Mouse (Mus musculus) liver, embryonic 14.5 days (tissue): Measurements from ENCODE around the gene Gm26938.

Source experiments
- CTCF ChIP-seq: IDR thresholded peaks from 2 replicates; pipeline ENCODE4 v1.5.1; 2016; ENCODE audit warnings: antibody characterized with exemption, low read depth, control low read depth
- EP300 ChIP-seq: IDR thresholded peaks from 2 replicates; pipeline ENCODE4 v1.6.1; 2016; ENCODE audit warnings: antibody characterized with exemption, low read depth

- TF ChIP-seq CTCF (peak; percentile 49), EP300 (no peak)
These were observed 12.3 kb upstream of the Gm26938 start for GRCm38 (mm10) chr5:139838476-139838892.
